Mouse (Mus musculus) kidney, adult 2 months (tissue): ENCODE data around the gene Hc.

Experiments used
- CTCF ChIP-seq: fragments of 200-500 bp; conservative IDR thresholded peaks from 2 replicates; pipeline ENCODE4 v1.5.1; 2011; ENCODE audit warnings: low read depth, mild to moderate bottlenecking, control low read depth, low read length, moderate library complexity, mixed read lengths; ENCODE audit not compliant: insufficient read depth, insufficient read length
- POLR2A ChIP-seq: fragments of 200-500 bp; IDR thresholded peaks from one replicate; pipeline ENCODE4 v1.6.1; 2011; ENCODE audit warnings: low read depth, low read length, control low read depth

DNA sequence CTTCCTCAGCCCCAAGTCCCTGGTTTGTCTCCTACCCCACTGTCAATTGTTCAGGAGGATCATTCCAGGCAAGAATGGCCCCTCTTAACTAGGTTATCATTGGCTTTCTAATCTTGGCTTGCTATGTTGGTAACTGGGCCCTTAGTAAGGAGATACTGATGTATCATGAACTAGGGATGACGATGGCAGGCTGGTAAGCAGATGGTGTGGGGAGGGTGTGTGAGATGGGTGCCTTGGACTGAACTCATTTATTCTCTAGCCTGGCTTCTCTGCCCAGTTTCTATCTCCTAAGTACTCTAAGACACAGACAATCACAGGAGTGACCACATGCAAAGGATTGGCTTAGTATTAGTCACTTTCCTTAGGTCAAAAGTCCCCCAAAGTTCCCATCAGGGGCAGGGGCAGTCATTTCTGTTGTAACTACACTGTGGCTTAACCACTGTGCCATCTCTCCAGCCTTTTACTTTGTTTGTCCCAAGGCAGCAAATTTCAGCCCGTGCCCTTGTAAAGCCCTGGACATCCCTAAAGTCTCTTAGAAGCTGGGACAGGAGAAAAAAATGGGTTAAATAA lies 107.6 kb downstream of the Hc start:
- no peak for TF ChIP-seq CTCF
- TF ChIP-seq POLR2A = no peak
